Mouse (Mus musculus): ENCODE data around the gene Prrt2.

Gene Prrt2

DNA sequence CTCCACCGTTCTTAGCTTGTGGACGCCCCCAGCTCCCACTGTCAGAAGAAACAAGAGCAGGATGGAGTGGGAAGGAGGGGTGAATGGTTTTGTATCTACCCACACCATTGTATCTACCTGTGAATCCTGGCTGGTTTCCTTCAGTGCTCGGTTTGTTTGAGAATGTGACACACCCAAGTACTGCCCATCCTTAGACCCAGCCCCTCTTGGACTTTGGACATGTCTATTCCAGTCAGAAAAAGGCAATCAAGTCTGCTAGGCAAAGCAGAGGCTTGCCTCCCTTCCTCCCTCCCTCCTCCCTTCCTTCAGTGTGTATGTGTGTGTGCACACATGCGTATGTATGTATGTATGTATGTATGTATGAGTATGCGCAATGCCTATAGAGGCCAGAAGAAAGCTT lies 17.4 kb downstream of the Prrt2 start:
- no peak for DNase-seq (ENCODE audit: low spot score in 2 of 2)

DNA sequence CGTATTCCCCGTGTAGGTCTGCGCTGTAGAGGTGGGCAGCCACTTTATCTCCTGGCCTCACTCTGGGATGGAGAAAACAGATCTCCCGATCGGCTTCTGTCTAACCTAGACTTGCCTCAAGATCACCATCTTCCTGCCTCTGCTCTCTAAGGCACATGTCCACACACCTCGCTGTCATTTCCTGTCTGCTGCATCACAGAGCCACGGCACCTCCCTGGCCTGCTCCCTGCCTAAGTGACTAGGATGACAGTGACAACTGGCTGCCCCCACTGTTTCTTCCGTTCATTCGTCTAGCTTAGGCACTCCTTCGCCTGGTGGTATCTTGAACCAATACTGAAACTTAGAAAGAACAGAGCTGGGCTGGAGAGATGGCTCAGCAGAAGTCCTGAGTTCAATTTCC lies 21.4 kb downstream of the Prrt2 start:
- no peak for DNase-seq (ENCODE audit: low spot score in 2 of 2)

GRCm38 (mm10) chr7:126996449-126996848 lies 24.6 kb downstream of the Prrt2 start:
- no peak for DNase-seq (ENCODE audit: low spot score in 2 of 2)

DNA sequence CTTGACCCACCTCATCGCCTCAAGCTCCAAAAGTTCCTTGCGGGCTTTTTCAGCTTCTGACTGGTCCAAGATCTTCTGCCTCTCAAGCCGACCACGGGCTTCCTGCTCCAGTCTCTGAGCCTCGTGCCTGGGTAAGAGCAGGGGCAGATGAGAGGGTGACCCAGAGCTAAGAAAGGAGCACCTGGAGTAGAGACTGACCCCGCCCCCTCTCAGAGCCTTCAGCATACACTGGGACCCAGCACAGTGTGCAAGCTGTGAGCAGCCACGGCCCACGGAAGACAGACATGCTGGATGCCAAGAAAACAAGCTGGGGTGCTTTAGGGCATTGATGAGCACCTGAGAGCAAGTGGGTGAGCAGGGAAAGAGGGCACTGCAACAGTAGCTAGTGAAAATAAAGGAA lies 32.2 kb downstream of the Prrt2 start:
- DNase-seq (ENCODE audit: low spot score in 2 of 2) = no peak

- peak in 1 of 2 experiments; percentile 32 for DNase-seq (ENCODE audit: low spot score in 2 of 2)
These were observed 34.7 kb downstream of the Prrt2 start for GRCm38 (mm10) chr7:126986319-126986718.

- no peak for DNase-seq (ENCODE audit: low spot score in 2 of 2)
These were observed 36.2 kb downstream of the Prrt2 start for GRCm38 (mm10) chr7:126984667-126985444.

GRCm38 (mm10) chr7:126983113-126983512 lies 37.9 kb downstream of the Prrt2 start:
- DNase-seq (ENCODE audit: low spot score in 2 of 2) = no peak

- no peak for DNase-seq (ENCODE audit: low spot score in 2 of 2)
These were observed 39.0 kb downstream of the Prrt2 start for GRCm38 (mm10) chr7:126982054-126982453.

DNA sequence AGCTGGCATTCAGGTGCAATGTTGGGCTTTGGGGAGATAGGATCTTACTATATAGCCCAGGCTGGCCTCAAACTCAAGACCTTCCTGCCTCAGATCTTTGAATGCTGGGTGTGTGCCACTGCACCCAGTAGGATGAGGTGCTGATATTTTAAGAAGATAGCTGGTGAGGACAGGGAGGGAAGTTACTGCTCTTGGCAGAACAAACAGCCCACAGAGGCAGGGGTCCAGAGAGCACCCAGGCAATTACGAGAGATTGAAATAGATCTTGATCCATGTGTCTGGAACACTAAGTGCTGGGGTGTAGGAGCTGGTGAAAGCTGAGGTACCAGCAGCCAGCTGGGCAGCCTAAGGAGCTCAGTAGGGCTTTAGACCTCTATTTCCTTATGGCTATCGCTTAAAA lies 39.4 kb downstream of the Prrt2 start:
- no peak for DNase-seq (ENCODE audit: low spot score in 2 of 2)

DNA sequence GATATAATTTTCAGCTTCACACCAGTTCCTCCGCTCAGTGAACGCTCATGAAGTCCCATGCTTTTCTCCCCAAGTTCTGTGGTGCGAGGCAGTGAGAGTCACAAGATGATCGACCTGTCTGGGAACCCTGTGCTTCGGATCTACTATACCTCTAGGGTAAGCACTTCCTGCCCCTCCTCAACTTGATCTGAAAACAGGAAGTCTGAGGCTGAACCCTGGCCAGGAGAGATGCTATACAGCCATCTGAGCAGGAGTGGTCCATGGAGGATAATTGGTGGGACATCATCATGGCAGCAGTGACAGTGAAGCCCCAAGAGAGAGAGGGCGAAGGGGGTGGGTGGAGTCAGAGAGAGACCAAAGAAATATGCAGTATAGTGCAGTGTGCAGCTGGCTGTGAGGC lies 42.2 kb downstream of the Prrt2 start:
- no peak for DNase-seq (ENCODE audit: low spot score in 2 of 2)

DNA sequence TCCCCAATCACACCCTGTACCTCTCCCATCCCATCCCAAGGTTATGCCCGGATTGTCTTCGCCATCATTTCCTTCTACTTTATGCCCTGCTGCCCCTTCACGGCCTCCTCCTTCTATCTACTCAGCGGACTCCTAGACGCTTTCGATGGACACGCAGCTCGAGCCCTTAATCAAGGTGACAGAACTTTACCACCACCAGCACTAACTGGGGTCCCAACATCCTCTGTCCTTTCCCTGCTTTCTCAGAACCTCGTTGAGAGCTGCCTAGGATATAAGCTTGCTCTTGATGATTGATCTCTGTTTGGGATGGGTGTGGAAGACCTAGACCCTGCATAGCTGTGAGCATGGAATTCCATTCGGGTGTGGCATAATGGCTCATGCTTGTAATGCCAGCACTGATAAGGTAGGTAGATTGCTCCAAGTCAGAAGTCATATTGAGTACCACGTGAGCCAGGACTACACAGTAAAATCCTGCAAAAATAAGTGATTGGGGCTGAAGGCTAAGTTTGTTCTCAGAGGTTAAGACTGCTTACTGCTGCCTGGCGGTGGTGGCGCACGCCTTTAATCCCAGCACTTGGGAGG lies 44.0 kb downstream of the Prrt2 start:
- DNase-seq (ENCODE audit: low spot score in 2 of 2) = no peak

DNA sequence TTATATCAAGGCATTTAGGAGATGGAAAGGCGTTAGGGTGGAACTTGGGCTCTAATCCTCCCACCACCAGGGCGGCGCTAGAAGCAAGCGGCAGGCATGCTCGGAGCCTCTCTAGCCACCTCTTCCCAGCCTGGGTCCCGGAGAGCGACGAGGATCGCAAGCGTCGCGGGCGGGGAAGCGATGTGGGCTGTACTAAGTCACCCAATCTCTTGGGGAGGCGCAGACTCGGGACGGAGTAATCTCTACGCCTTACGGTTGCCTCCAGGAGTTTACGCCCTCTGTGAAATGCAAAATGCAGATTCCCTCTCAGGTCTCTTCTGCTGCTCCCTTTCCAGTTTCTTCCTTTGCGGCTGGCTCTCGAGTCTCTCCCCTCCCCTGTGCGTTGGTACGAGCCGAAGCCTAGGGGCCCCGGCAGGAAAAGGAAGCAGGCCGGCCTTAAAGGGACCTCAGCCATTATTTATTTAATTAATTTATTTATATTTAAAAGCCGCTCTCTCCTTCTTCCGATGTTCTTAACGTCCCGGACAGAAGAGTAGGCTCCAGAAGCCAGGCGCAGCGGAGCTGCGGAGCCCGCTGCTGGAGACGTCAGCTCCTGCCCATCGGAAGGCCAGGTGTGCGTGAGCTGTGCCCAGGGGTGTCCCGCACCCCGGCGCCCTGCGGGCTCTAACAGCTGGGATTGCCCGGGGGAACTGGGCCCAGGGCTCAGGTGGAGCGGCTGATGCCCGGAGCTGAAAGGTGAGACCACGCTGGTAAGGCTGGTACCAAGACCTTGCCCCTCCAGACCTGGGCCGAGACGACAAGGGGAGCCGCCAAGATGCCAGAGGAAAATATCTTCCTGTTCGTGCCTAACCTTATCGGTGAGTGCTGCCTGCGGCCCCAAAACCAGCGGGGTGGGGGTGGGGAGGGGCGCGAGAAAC lies 44.8 kb downstream of the Prrt2 start, which contains the start of gene Cdiptos:
Gene Cdiptos, minus strand, starts transcription at position 149 of the 917 bp plus-strand sequence.
- DNase-seq (ENCODE audit: low spot score in 2 of 2) = peak; percentile 89 to 95

- no peak for DNase-seq (ENCODE audit: low spot score in 2 of 2)
These were observed 45.3 kb downstream of the Prrt2 start, which contains the start of gene Cdipt for GRCm38 (mm10) chr7:126975893-126975949. Gene Cdipt, plus strand, starts transcription at chr7:126975914.

GRCm38 (mm10) chr7:126975493-126975892 lies 45.5 kb downstream of the Prrt2 start:
- no peak for DNase-seq (ENCODE audit: low spot score in 2 of 2)
